Mouse (Mus musculus): ENCODE measurements at regions not wholly inside any gene's neighbourhood (a gene's known extent, or its start where the extent isn't known, plus 50 kb on each side); places are given as distances from the start of the nearest gene placed in this dataset.

DNA sequence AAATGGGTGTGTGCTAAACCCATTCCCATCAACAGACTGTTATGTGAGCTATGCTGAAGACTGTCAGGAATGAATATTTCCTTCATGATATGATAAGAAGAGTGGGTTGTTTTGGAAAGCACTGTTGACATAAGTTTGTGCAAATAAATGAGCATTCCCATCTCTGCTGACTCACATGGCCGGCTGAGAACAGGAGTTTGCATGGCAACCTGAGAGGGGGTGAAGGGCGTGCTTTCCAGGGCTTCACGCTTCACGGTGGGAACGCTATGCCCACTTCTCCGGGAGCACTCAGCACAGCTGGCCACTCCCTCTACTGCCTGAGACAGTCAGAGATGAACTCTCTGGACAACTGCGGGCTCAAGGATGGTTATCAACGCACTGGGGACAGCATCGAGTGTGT lies 348.9 kb upstream of the Slc24a5 start:
- no peak for DNase-seq (ENCODE audit: low read depth)

GRCm38 (mm10) chr2:124719820-124720478 lies 348.0 kb upstream of the Slc24a5 start:
- DNase-seq (ENCODE audit: low read depth): peak; percentile 37

DNA sequence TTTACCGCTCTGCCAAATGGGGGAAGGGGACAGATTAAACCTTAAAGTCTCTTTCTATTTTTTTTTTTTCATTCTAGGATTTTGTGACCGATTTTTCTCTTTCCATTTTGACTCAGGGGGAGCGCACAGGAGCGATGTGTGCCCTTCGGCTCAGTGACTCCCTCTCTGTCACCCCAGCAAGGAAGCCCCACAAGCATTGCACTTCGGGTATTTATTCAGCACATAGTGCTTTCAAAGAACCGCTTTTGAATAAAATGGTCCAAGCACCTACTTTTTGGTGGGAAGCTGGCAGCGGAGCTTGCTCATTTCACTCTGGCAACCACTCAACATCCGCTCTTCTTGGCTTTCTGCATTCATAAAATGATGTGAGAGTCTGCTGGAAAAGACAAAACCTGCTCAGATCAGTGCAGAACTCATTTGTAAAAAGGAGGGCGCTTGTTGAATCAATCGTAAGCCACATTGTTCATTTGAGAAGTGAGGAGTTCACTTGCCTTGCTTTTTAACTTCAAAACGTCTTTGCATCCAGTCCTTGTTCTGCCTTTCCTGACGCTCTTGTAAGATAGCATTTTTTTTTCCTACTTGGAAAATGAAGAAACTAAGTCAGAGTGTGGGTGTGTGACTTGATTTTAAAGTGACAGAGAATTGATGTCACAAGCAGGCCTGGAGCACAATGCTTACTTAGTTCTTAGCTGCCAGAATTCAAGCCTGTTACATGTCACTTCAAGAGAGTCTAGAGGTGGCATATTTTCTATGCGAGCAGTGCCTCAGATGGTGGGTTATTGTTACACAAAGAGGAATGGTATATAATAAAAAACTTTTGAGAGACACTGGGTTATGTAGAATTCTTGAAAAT lies 347.1 kb upstream of the Slc24a5 start:
- no peak for DNase-seq (ENCODE audit: low read depth)

GRCm38 (mm10) chr2:124724171-124724570 lies 343.8 kb upstream of the Slc24a5 start:
- no peak for DNase-seq (ENCODE audit: low read depth)

DNA sequence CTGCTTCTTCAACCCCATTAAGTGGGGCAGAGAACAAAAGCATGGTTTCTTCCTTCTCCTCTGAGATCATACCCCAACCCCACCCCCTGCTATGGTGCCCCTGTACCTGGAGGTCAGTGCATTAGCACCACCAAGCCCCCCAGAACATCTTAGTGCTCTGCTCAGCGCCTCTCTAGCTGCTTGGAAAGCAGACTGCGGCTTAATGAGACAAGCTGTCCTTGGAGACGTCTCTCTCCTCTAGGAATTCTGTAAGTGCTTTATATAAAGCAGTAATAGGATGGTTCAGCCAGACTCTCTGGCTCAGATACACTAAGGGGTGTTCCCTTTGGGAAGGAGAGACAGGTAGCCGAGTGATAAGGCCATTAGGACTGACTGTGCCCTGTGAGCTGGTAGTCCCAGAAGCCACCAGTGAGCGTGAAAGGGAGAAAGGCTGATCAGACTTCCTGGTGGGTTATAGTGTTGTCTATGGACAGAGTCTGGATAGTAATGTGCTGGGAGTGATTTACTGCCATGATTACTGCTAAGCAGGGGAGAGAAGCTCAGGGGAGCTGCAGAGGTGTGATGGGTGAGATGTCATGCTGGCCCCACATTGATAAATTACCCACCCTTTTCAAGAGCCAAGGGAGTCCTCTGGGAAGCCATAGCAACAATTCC lies 343.0 kb upstream of the Slc24a5 start:
- DNase-seq (ENCODE audit: low read depth): no peak

- DNase-seq (ENCODE audit: low read depth): no peak
These were observed 339.9 kb upstream of the Slc24a5 start for GRCm38 (mm10) chr2:124727979-124728378.

- DNase-seq (ENCODE audit: low read depth): no peak
These were observed 335.3 kb upstream of the Slc24a5 start for GRCm38 (mm10) chr2:124732593-124732992.

- no peak for DNase-seq (ENCODE audit: low read depth)
These were observed 327.1 kb upstream of the Slc24a5 start for GRCm38 (mm10) chr2:124740848-124741247.

- no peak for DNase-seq (ENCODE audit: low read depth)
These were observed 325.0 kb upstream of the Slc24a5 start for GRCm38 (mm10) chr2:124742964-124743363.

GRCm38 (mm10) chr2:124745045-124745444 lies 322.9 kb upstream of the Slc24a5 start:
- DNase-seq (ENCODE audit: low read depth): no peak

- no peak for DNase-seq (ENCODE audit: low read depth)
These were observed 320.8 kb upstream of the Slc24a5 start for GRCm38 (mm10) chr2:124747119-124747518.

DNA sequence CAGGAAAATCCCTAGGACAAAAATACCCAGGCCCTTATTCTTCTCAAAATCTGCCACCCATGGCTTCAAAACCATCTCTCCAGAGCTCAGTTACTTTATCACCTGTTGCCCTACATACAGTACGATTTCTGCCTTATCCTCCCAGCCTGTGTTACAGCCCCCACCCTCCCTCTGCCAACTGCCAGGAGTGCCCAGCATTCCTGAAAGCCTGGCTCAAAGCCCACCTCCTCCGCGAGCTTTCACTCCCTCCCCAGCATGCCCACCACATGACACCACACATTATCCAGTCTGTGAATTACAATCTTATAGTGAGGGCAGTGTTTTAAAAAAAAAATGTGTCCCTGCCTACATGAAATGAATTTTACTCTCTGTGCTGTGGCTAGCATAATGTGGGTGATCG lies 320.3 kb upstream of the Slc24a5 start:
- DNase-seq (ENCODE audit: low read depth): no peak

- DNase-seq (ENCODE audit: low read depth): no peak
These were observed 316.1 kb upstream of the Slc24a5 start for GRCm38 (mm10) chr2:124751832-124752231.

GRCm38 (mm10) chr2:124753717-124754116 lies 314.2 kb upstream of the Slc24a5 start:
- no peak for DNase-seq (ENCODE audit: low read depth)

DNA sequence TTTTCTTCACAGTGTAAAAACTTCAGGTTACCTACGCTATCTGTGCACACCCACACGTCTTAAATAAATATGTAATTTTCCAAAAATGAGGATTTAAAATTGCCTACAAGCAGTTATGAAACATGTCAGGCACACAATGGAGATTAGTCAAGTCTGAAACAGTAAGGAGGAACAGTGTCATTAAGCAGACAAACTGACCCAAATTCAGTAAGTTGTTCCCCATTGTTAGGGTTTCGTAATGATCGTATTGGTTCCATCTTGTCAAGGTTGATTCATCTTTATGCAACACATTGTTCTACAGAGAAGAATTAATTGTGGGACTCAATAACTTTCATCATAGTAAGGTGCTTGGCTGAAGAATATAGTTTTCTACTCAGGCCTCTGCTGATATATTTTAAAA lies 312.7 kb upstream of the Slc24a5 start:
- no peak for DNase-seq (ENCODE audit: low read depth)

DNA sequence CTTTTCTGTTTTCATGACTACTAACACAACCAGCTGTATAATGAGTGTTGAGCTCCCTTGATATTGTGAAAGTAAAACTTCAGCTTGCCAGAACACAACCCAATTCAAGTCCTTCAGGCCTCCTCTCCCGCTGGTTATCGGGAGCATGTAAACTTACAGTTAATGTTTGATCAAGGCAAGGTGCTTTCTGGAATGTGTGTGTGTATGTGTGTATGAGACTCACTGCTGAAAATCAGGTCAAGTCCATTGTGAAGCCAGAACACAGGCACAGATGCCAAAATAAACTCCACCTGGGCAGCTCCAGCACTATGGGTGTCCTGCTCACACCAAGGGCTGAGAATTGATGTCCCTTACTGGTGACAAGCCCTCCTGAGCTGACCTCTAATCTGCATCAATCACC lies 308.9 kb upstream of the Slc24a5 start:
- no peak for DNase-seq (ENCODE audit: low read depth)

- DNase-seq (ENCODE audit: low read depth): no peak
These were observed 304.3 kb upstream of the Slc24a5 start for GRCm38 (mm10) chr2:124763650-124764049.

- no peak for DNase-seq (ENCODE audit: low read depth)
These were observed 303.6 kb upstream of the Slc24a5 start for GRCm38 (mm10) chr2:124764186-124764910.

GRCm38 (mm10) chr2:124769267-124769967 lies 298.5 kb upstream of the Slc24a5 start:
- DNase-seq (ENCODE audit: low read depth): no peak

DNA sequence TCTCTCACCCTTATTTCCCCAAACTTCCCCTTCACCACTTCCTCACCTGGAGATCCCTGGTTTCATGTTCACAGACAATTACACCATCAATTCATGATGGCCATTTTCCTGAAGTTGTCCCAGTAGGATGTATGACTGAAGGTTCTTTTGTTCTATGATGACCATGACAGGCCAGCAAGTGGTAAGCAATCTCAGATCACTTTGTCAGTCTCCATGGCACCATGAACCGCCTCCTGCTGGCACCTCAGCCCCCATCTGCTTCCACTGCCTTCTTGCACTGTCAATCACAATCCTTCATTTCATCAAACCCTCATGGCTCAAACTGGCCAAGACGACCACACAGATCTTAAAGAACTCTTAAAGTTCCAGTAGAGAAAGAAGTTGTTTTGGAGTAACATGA lies 297.9 kb upstream of the Slc24a5 start:
- DNase-seq (ENCODE audit: low read depth): no peak

- DNase-seq (ENCODE audit: low read depth): no peak
These were observed 295.7 kb upstream of the Slc24a5 start for GRCm38 (mm10) chr2:124772055-124772708.
